Mouse (Mus musculus) E14TG2a.4 (cell line): ENCODE measurements around the gene Rab8b.
"Not testable (repeated sequence)": the region's sequence is repeated elsewhere in the genome, so short reads cannot be mapped to it uniquely, and the experiment has no call there.

Experiments
- H3K27me3 ChIP-seq: 2 replicates; pipeline ENCODE4 v1.6.1; 2014; ENCODE audit warnings: low read length, control low read depth; ENCODE audit not compliant: insufficient read depth
- H3K36me3 ChIP-seq: 2 replicates; pipeline ENCODE4 v1.6.1; 2014; ENCODE audit warnings: low read length, control low read depth; ENCODE audit not compliant: insufficient read depth
- H3K4me1 ChIP-seq: replicated peaks from 2 replicates; pipeline ENCODE4 v1.6.1; 2014; ENCODE audit warnings: low read depth, low read length, control low read depth
- H3K4me3 ChIP-seq: replicated peaks from 2 replicates; pipeline ENCODE4 v1.5.1; 2014; ENCODE audit warnings: mild to moderate bottlenecking, low read length
- H3K9me3 ChIP-seq: 2 replicates; pipeline ENCODE4 v1.6.1; 2014; ENCODE audit warnings: low read length, control low read depth
- CTCF ChIP-seq: conservative IDR thresholded peaks from 2 replicates; pipeline ENCODE4 v1.5.1; 2014; ENCODE audit warnings: low read length
- NANOG ChIP-seq: IDR thresholded peaks from 2 replicates; pipeline ENCODE4 v1.6.1; 2014; ENCODE audit warnings: borderline replicate concordance, low read length, mixed read lengths
- POU5F1 ChIP-seq: IDR thresholded peaks from 2 replicates; pipeline ENCODE4 v1.6.1; 2014; ENCODE audit warnings: low read length, borderline replicate concordance

Rab8b gene

GRCm38 (mm10) chr9:66896951-66897350 lies 22.5 kb downstream of the Rab8b start:
- H3K4me1 ChIP-seq = peaks cover 41% of the 10 kb centered on the region
- no peak for TF ChIP-seq POU5F1
- TF ChIP-seq NANOG = no peak
- no peak for TF ChIP-seq CTCF
- no peaks in the 10 kb centered on the region for H3K36me3 ChIP-seq

GRCm38 (mm10) chr9:66895995-66896394 lies 23.5 kb downstream of the Rab8b start:
- Histone ChIP-seq H3K4me3 (no peak overlapping the region), H3K4me1 (peaks cover 41% of the 10 kb centered on the region), H3K27me3 (no peaks in the 10 kb centered on the region), H3K36me3 (no peaks in the 10 kb centered on the region), H3K9me3 (peaks cover 12% of the 10 kb centered on the region)
- TF ChIP-seq NANOG (no peak), CTCF (no peak), POU5F1 (no peak)

More at GRCm38 (mm10) chr9:66896951-66897350, 22.5 kb downstream of the Rab8b start:
- peaks cover 7% of the 10 kb centered on the region; the same call in 1 of the 2 replicates for H3K9me3 ChIP-seq
- H3K27me3 ChIP-seq = no peaks in the 10 kb centered on the region
- H3K4me3 ChIP-seq = no peak overlapping the region

- Histone ChIP-seq H3K27me3 (no peaks in the 10 kb centered on the region), H3K9me3 (peaks cover 15% of the 10 kb centered on the region), H3K4me1 (peaks cover 41% of the 10 kb centered on the region), H3K36me3 (no peaks in the 10 kb centered on the region), H3K4me3 (no peak overlapping the region)
- TF ChIP-seq POU5F1 = no peak
- TF ChIP-seq CTCF = no peak
- no peak for TF ChIP-seq NANOG
Measured at GRCm38 (mm10) chr9:66895035-66895779, 24.3 kb downstream of the Rab8b start.

DNA sequence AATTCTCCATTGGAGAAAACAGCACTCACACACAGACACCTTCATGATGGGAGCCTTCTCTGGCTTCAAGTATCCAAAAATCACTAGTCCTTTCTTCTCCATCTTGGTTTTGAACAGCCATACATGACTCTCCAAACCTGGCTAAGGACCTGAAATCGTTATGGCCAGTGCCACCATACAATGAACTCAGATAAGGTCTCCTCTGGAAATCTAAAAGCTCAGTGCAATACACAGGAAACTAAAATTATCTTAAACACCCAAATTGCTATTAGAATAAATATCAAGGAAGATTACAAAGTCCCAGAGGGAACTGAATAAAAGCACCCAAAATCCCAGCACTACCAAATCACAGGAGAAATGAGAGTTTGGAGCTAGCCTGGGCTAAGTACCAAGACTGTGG lies 25.1 kb downstream of the Rab8b start:
- no peak overlapping the region for H3K4me3 ChIP-seq
- peaks cover 41% of the 10 kb centered on the region for H3K4me1 ChIP-seq
- H3K9me3 ChIP-seq = peaks cover 15% of the 10 kb centered on the region
- no peaks in the 10 kb centered on the region for H3K36me3 ChIP-seq
- TF ChIP-seq POU5F1 (no peak), NANOG (no peak), CTCF (no peak)
- no peaks in the 10 kb centered on the region for H3K27me3 ChIP-seq

DNA sequence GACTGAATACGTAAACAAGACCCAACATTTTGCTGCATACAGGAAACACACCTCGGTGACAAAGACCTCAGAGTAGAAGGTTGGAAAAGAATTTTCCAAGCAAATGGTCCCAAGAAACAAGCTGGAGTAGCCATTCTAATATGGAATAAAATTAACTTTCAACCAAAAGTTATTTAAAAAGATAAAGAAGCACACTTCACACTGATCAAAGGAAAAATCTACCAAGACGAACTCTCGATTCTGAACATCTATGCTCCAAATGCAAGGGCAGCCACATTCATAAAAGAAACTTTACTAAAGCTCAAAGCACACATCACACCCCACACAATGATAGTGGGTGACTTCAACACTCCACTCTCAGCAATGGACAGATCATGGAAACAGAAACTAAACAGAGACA lies 27.0 kb downstream of the Rab8b start:
- peaks cover 31% of the 10 kb centered on the region for H3K4me1 ChIP-seq
- H3K27me3 ChIP-seq, H3K4me3 ChIP-seq, H3K36me3 ChIP-seq: not testable (repeated sequence)
- H3K9me3 ChIP-seq = peaks cover 15% of the 10 kb centered on the region

GRCm38 (mm10) chr9:66887960-66888610 lies 31.4 kb downstream of the Rab8b start:
- Histone ChIP-seq H3K36me3 (no peaks in the 10 kb centered on the region), H3K4me1 (peaks cover 9% of the 10 kb centered on the region; the same call in 1 of the 2 replicates), H3K27me3 (no peaks in the 10 kb centered on the region), H3K4me3 (no peak overlapping the region), H3K9me3 (peaks cover 15% of the 10 kb centered on the region)
- no peak for TF ChIP-seq CTCF
- no peak for TF ChIP-seq POU5F1
- TF ChIP-seq NANOG = no peak

GRCm38 (mm10) chr9:66887301-66887902 lies 32.1 kb downstream of the Rab8b start:
- Histone ChIP-seq H3K9me3 (peaks cover 12% of the 10 kb centered on the region), H3K4me3 (no peak overlapping the region), H3K4me1 (peaks cover 9% of the 10 kb centered on the region; the same call in 1 of the 2 replicates), H3K27me3 (no peaks in the 10 kb centered on the region), H3K36me3 (no peaks in the 10 kb centered on the region)
- TF ChIP-seq NANOG = no peak
- TF ChIP-seq POU5F1 = no peak
- no peak for TF ChIP-seq CTCF

- Histone ChIP-seq H3K4me3 (no peak overlapping the region), H3K27me3 (no peaks in the 10 kb centered on the region), H3K36me3 (no peaks in the 10 kb centered on the region), H3K4me1 (peaks cover 9% of the 10 kb centered on the region; the same call in 1 of the 2 replicates), H3K9me3 (peaks cover 6% of the 10 kb centered on the region; the same call in 1 of the 2 replicates)
- TF ChIP-seq CTCF (no peak), NANOG (no peak), POU5F1 (no peak)
Measured at GRCm38 (mm10) chr9:66886818-66887217, 32.7 kb downstream of the Rab8b start.

DNA sequence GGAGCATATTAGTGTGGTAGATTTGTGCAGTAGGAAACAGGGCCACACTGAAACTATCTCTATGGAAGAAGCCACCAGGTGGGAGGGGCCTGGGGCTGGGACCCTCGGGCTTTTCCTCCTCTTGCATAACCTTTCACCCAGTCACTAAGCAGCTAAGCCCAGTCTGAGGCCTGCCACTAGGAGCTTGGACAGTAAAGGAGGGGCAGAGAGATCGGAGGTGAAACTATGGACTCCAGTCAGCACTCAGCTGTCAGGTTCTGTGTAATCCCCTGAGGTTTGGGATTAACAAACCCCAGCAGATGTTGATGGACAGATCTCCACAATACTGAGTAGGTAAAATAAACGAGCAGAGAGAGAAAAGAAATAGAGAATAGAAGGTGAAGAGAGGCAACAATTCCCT lies 33.1 kb downstream of the Rab8b start:
- TF ChIP-seq NANOG = no peak
- H3K9me3 ChIP-seq = peaks cover 6% of the 10 kb centered on the region; the same call in 1 of the 2 replicates
- H3K27me3 ChIP-seq = no peaks in the 10 kb centered on the region
- H3K36me3 ChIP-seq = no peaks in the 10 kb centered on the region
- H3K4me3 ChIP-seq = no peak overlapping the region
- H3K4me1 ChIP-seq = peaks cover 9% of the 10 kb centered on the region; the same call in 1 of the 2 replicates
